Mouse (Mus musculus): ENCODE results near the gene Nek1.

DNA sequence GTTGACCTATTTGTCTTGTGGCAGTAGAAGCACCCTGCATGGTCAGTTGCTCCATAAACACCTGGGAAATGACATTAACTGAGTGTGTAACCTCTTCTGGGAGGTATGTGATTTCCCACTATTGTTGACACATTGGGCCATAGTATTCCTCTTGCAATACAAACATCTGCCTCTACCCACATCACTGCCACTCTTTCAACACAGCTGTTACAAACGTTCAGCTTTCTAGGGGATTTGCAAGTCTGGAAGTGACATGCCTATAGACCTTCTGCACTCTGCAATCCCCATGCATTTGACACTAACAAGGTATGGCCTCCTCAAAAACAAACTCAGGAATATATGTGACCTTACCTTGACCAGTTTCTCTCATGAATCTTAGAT is 169.2 kb downstream of the Nek1 start:
- TF ChIP-seq POLR2A (IDR thresholded peaks at IDR 0.05; ENCODE audit: borderline replicate concordance, extremely low read depth, low read depth, low read length) = no peak
- TF ChIP-seq CTCF (IDR thresholded peaks at IDR 0.05; ENCODE audit: insufficient read depth, low read length) = no peak

All from lung, adult 2 months (tissue).